In genomic region chr4:155402489-155402888, GRCm38 (mm10) we compare ENCODE assay signal across 34 mouse cellular contexts. TPM values are rescaled to one million over a fixed set of nuclear protein-coding genes. Genes with fewer than 3 reads are reported as not detected.
"Had no signal": no experiment of that assay in that cellular context is flagged by ENCODE, and none has a peak within 500 bp of the region (broad histone marks: within the 10 kb centered on the region; RNA-seq: fewer than 3 reads in every experiment).

No protein-coding gene starts in this region.

- H3K9me3 ChIP-seq: embryonic facial prominence, embryonic 12.5 days; embryonic facial prominence, embryonic 13.5 days; embryonic facial prominence, embryonic 15.5 days; forebrain, embryonic 12.5 days; forebrain, embryonic 13.5 days; forebrain, embryonic 15.5 days; heart, embryonic 10.5 days had no signal

- H3K4me3 ChIP-seq: embryonic facial prominence, embryonic 10.5 days; embryonic facial prominence, embryonic 12.5 days; embryonic facial prominence, embryonic 13.5 days; embryonic facial prominence, embryonic 15.5 days; erythroblast, embryonic 14.5 days; forebrain, embryonic 10.5 days; forebrain, embryonic 12.5 days; forebrain, embryonic 13.5 days; forebrain, embryonic 15.5 days; gastrocnemius, adult 2 months; heart, adult 2 months; heart, embryonic 10.5 days had no signal

- H3K9ac ChIP-seq: embryonic facial prominence, embryonic 12.5 days; embryonic facial prominence, embryonic 13.5 days; embryonic facial prominence, embryonic 15.5 days; forebrain, embryonic 12.5 days; forebrain, embryonic 13.5 days; forebrain, embryonic 15.5 days; forebrain, postnatal 0 days had no signal

- H3K36me3 ChIP-seq: embryonic facial prominence, embryonic 10.5 days; embryonic facial prominence, embryonic 12.5 days; embryonic facial prominence, embryonic 13.5 days; embryonic facial prominence, embryonic 15.5 days; forebrain, embryonic 10.5 days; forebrain, embryonic 12.5 days; forebrain, embryonic 15.5 days; heart, embryonic 10.5 days had no signal

- H3K4me2 ChIP-seq: embryonic facial prominence, embryonic 12.5 days; embryonic facial prominence, embryonic 13.5 days; embryonic facial prominence, embryonic 15.5 days; forebrain, embryonic 12.5 days; forebrain, embryonic 13.5 days; forebrain, embryonic 15.5 days had no signal

- ATAC-seq: forebrain, embryonic 13.5 days; forebrain, embryonic 14.5 days; forebrain, embryonic 15.5 days; forebrain, embryonic 16.5 days; forebrain, postnatal 0 days had no signal

- DNase-seq: cerebellum, adult 9-10 months; cerebellum, adult 9-11 months; cerebellum, postnatal 10 days; cerebellum, postnatal 14 days; cerebellum, postnatal 25 days; cerebellum, postnatal 36 days; embryo, embryonic 11 days; forebrain, postnatal 0 days; gastrocnemius, adult 2 months; gastrocnemius, postnatal 10 days; gastrocnemius, postnatal 14 days; gastrocnemius, postnatal 25 days; gastrocnemius, postnatal 36 days; heart, adult 11 months; heart, adult 18-20 months; heart, adult 2 months had no signal

- H3K27ac ChIP-seq: embryonic facial prominence, embryonic 10.5 days; embryonic facial prominence, embryonic 12.5 days; embryonic facial prominence, embryonic 13.5 days; embryonic facial prominence, embryonic 15.5 days; forebrain, embryonic 10.5 days; forebrain, embryonic 12.5 days; forebrain, embryonic 13.5 days; forebrain, embryonic 15.5 days; gastrocnemius, adult 2 months; heart, adult 2 months; heart, embryonic 10.5 days had no signal

RNA-seq across cellular contexts. Expression of gene Gabrd, which starts 4.6 kb away (rescaled TPM):
- total RNA-seq: granulocyte monocyte progenitor cell, adult 5-6 weeks; heart, adult 18-20 months; heart, adult 2 months; heart, adult 8-10 months had no signal
- polyA plus RNA-seq: embryonic facial prominence, embryonic 10.5 days; embryonic facial prominence, embryonic 11.5 days; embryonic facial prominence, embryonic 12.5 days; embryonic facial prominence, embryonic 13.5 days; embryonic facial prominence, embryonic 14.5 days; erythroblast, embryonic 14.5 days; forebrain, embryonic 10.5 days; forebrain, embryonic 11.5 days; forebrain, embryonic 12.5 days; heart, embryonic 10.5 days had no signal

RNA-seq across cellular contexts. Expression of gene Cfap74, which starts 6.5 kb away (rescaled TPM):
- total RNA-seq: granulocyte monocyte progenitor cell, adult 5-6 weeks had no signal
- polyA plus RNA-seq: erythroblast, embryonic 14.5 days had no signal

RNA-seq across cellular contexts. Expression of gene Prkcz, which starts 41.3 kb away (rescaled TPM):
- total RNA-seq: common myeloid progenitor, adult 5-6 weeks; granulocyte monocyte progenitor cell, adult 5-6 weeks had no signal
